Mouse (Mus musculus): ENCODE measurements around the gene Atxn7l3b. TPM values are rescaled to one million over a fixed set of nuclear protein-coding genes. Genes with fewer than 3 reads are reported as not detected.

The Atxn7l3b gene
- polyA plus RNA-seq, 1 experiment from 2014 or later: 112 TPM

DNA sequence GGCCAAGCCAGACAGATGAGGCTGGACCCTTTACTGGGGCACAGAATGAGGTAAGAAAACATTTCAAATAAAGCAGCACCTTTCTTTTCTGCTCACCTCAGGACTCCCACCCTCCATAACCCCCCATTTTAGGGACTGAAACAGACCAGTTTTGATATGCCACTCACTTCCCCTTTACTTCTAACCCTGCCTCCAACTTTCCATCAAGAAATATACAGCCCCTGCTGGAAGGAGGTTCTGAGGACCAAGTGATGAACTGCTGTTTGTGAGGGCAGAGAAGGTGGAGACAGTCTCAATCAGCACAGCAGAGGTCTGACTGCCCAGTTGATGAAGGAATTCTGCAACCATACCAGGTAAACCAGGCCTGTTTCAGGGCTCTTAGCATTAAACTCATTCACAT is 1.8 kb downstream of the Atxn7l3b start:
- peak overlapping the region; percentile 92; the same call in 1 of the 2 replicates for H3K4me2 ChIP-seq (ENCODE audit: low read depth, low read length)
- H3K4me3 ChIP-seq (ENCODE audit: low read length): peak overlapping the region; percentile 21
- ATAC-seq (replicated peaks; ENCODE audit: extremely low read depth, insufficient read depth, low FRiP score): no peak
- H3K36me3 ChIP-seq (ENCODE audit: control insufficient read depth, insufficient read depth): peaks cover 24% of the 10 kb centered on the region
- H3K9ac ChIP-seq (ENCODE audit: low read length): no peak overlapping the region
- H3K9me3 ChIP-seq (replicated peaks; ENCODE audit: control insufficient read depth, low read length): no peaks in the 10 kb centered on the region
- no peak overlapping the region for H3K27ac ChIP-seq (ENCODE audit: low read length)
- H3K4me1 ChIP-seq (ENCODE audit: control insufficient read depth, insufficient read depth, low read length): peaks cover 26% of the 10 kb centered on the region
- no peaks in the 10 kb centered on the region for H3K27me3 ChIP-seq (ENCODE audit: control insufficient read depth, insufficient read depth, low read length)

GRCm38 (mm10) chr10:112926271-112926670 is 2.5 kb downstream of the Atxn7l3b start:
- WGBS: 84% methylated on average over 2 of the region's 2 CpGs
- H3K36me3 ChIP-seq (ENCODE audit: control insufficient read depth, insufficient read depth): peaks cover 24% of the 10 kb centered on the region
- H3K4me3 ChIP-seq (ENCODE audit: low read length): no peak overlapping the region
- ATAC-seq (replicated peaks; ENCODE audit: extremely low read depth, insufficient read depth, low FRiP score): no peak
- peak overlapping the region; percentile 18; the same call in 1 of the 2 replicates for H3K4me2 ChIP-seq (ENCODE audit: low read depth, low read length)
- no peaks in the 10 kb centered on the region for H3K27me3 ChIP-seq (ENCODE audit: control insufficient read depth, insufficient read depth, low read length)
- no peaks in the 10 kb centered on the region for H3K9me3 ChIP-seq (replicated peaks; ENCODE audit: control insufficient read depth, low read length)
- H3K27ac ChIP-seq (ENCODE audit: low read length): no peak overlapping the region
- H3K4me1 ChIP-seq (ENCODE audit: control insufficient read depth, insufficient read depth, low read length): peaks cover 26% of the 10 kb centered on the region
- no peak overlapping the region for H3K9ac ChIP-seq (ENCODE audit: low read length)

DNA sequence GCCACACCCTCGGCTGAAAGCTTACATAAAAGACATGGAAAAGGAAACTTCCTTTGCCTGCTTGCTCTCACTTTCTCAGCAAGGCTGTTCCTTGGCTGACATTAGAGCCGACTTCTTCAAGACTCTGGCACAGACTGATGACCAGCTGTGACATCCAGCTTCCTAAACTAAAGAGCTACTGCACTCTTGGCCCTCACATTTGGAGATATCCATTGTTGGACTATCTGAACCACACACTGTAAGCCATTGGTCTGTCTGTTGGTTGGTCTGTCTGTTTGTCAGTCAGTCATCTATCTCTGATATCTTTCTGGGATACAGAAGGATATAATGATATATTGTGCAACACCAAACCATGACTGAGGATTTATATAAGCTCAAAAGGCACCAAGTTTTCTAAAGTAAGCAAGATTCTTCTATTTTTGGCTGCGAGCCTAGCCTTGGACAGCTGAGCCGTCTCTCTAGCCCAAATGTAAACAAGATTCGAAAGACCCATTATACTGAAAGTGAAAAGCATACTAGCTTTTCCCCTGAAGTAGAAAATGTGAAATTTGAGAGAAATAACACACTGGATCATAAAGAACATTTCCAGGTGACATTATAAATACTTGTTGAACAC is 12.1 kb downstream of the Atxn7l3b start:
- Histone ChIP-seq H3K36me3 (ENCODE audit: control insufficient read depth, insufficient read depth) (no peaks in the 10 kb centered on the region), H3K9ac (ENCODE audit: low read length) (no peak overlapping the region), H3K4me2 (ENCODE audit: low read depth, low read length) (no peak overlapping the region), H3K27ac (ENCODE audit: low read length) (no peak overlapping the region), H3K4me3 (ENCODE audit: low read length) (no peak overlapping the region), H3K27me3 (ENCODE audit: control insufficient read depth, insufficient read depth, low read length) (no peaks in the 10 kb centered on the region), H3K4me1 (ENCODE audit: control insufficient read depth, insufficient read depth, low read length) (no peaks in the 10 kb centered on the region), H3K9me3 (replicated peaks; ENCODE audit: control insufficient read depth, low read length) (no peaks in the 10 kb centered on the region)
- ATAC-seq (replicated peaks; ENCODE audit: extremely low read depth, insufficient read depth, low FRiP score): no peak
- WGBS: 55% methylated on average over 5 of the region's 5 CpGs

DNA sequence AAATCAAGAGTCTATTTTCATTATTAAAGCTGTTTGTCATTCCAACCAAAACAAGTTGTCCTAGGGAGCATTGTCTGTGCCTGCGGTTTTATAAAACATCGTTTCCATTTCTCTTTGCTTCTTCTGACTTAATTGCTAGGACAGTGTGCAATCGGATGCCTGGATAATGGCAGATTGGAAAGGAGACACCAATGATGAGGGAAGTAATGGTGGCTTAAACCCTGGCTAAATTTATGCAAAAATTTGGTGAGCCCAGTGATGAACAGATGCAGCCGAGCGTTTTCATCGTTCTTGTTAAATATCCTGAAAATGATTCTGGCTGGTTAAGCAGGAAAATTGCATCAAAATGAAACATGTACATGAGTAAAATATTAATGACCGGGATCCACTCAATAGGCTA is 28.6 kb downstream of the Atxn7l3b start:
- no peak for ATAC-seq (replicated peaks; ENCODE audit: extremely low read depth, insufficient read depth, low FRiP score)
- 84% methylated on average over 7 of the region's 7 CpGs for WGBS
- no peaks in the 10 kb centered on the region for H3K36me3 ChIP-seq (ENCODE audit: control insufficient read depth, insufficient read depth)
- H3K9me3 ChIP-seq (replicated peaks; ENCODE audit: control insufficient read depth, low read length): no peaks in the 10 kb centered on the region
- H3K27ac ChIP-seq (ENCODE audit: low read length): no peak overlapping the region
- no peak overlapping the region for H3K4me3 ChIP-seq (ENCODE audit: low read length)
- H3K27me3 ChIP-seq (ENCODE audit: control insufficient read depth, insufficient read depth, low read length): no peaks in the 10 kb centered on the region
- no peak overlapping the region for H3K9ac ChIP-seq (ENCODE audit: low read length)
- no peaks in the 10 kb centered on the region for H3K4me1 ChIP-seq (ENCODE audit: control insufficient read depth, insufficient read depth, low read length)
- H3K4me2 ChIP-seq (ENCODE audit: low read depth, low read length): no peak overlapping the region

DNA sequence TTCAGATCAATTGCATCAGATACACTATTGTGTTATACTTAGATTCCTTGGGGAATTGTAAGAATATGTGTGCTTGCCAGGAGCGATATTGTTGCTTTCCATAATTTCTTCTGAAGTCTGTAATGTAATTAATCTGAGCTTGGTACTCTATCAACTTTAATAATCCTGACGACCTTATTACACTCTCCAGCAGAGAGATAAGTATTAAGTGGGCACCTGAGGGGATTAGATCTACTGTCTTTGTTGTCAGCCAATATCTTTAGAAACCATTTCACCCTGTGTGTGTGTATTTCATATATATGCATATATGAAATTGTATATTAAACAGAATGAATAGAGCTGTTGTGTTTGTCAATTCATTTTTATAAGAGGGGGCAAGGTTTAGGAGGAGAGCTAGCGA is 29.0 kb downstream of the Atxn7l3b start:
- no peak for ATAC-seq (replicated peaks; ENCODE audit: extremely low read depth, insufficient read depth, low FRiP score)
- Histone ChIP-seq H3K4me2 (ENCODE audit: low read depth, low read length) (no peak overlapping the region), H3K4me3 (ENCODE audit: low read length) (no peak overlapping the region), H3K27ac (ENCODE audit: low read length) (no peak overlapping the region), H3K27me3 (ENCODE audit: control insufficient read depth, insufficient read depth, low read length) (no peaks in the 10 kb centered on the region), H3K9ac (ENCODE audit: low read length) (no peak overlapping the region), H3K36me3 (ENCODE audit: control insufficient read depth, insufficient read depth) (no peaks in the 10 kb centered on the region), H3K4me1 (ENCODE audit: control insufficient read depth, insufficient read depth, low read length) (no peaks in the 10 kb centered on the region), H3K9me3 (replicated peaks; ENCODE audit: control insufficient read depth, low read length) (no peaks in the 10 kb centered on the region)
- WGBS: 63% methylated on average over 3 of the region's 3 CpGs

GRCm38 (mm10) chr10:112896636-112897035 is 32.2 kb downstream of the Atxn7l3b start:
- Histone ChIP-seq H3K4me1 (ENCODE audit: control insufficient read depth, insufficient read depth, low read length) (no peaks in the 10 kb centered on the region), H3K27me3 (ENCODE audit: control insufficient read depth, insufficient read depth, low read length) (no peaks in the 10 kb centered on the region), H3K36me3 (ENCODE audit: control insufficient read depth, insufficient read depth) (no peaks in the 10 kb centered on the region), H3K4me3 (ENCODE audit: low read length) (no peak overlapping the region), H3K9ac (ENCODE audit: low read length) (no peak overlapping the region), H3K4me2 (ENCODE audit: low read depth, low read length) (no peak overlapping the region), H3K9me3 (replicated peaks; ENCODE audit: control insufficient read depth, low read length) (no peaks in the 10 kb centered on the region), H3K27ac (ENCODE audit: low read length) (no peak overlapping the region)
- no peak for ATAC-seq (replicated peaks; ENCODE audit: extremely low read depth, insufficient read depth, low FRiP score)
- 70% methylated on average over 4 of the region's 4 CpGs for WGBS

DNA sequence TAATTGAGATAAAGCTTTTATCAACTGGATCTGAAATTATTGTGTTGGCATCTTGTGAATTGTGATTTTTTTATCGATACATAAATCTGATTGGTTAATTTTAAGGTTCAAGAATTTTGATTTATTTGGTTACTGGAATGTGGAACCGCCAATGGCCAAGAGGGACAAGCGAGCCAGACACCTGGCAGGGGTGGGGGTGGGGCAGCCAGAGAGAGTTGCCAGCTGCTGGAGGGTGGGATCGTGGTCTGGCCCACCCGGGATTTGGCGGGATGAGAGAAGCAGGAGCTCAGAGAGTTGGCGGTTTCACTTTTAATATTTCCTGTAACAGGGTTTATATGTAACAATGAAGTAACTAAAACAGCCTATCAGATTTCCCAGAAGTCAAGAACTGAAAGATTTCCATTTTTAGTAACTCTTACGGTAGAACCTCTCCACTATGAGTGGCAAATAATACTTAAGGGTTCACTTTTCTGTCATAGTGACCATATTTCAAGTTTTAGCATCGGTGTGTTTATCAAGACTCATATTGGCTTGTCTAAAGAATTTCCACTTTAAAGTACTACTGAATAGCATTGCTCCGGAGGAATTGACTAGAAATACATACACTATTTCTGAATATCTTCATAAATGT is 35.1 kb downstream of the Atxn7l3b start:
- no peak for ATAC-seq (replicated peaks; ENCODE audit: extremely low read depth, insufficient read depth, low FRiP score)
- Histone ChIP-seq H3K27ac (ENCODE audit: low read length) (no peak overlapping the region), H3K36me3 (ENCODE audit: control insufficient read depth, insufficient read depth) (no peaks in the 10 kb centered on the region), H3K9me3 (replicated peaks; ENCODE audit: control insufficient read depth, low read length) (no peaks in the 10 kb centered on the region), H3K4me3 (ENCODE audit: low read length) (no peak overlapping the region), H3K4me1 (ENCODE audit: control insufficient read depth, insufficient read depth, low read length) (no peaks in the 10 kb centered on the region), H3K27me3 (ENCODE audit: control insufficient read depth, insufficient read depth, low read length) (no peaks in the 10 kb centered on the region), H3K4me2 (ENCODE audit: low read depth, low read length) (no peak overlapping the region), H3K9ac (ENCODE audit: low read length) (no peak overlapping the region)
- 76% methylated on average over 10 of the region's 10 CpGs for WGBS

- Histone ChIP-seq H3K36me3 (ENCODE audit: control insufficient read depth, insufficient read depth) (no peaks in the 10 kb centered on the region), H3K9me3 (replicated peaks; ENCODE audit: control insufficient read depth, low read length) (no peaks in the 10 kb centered on the region), H3K4me2 (ENCODE audit: low read depth, low read length) (no peak overlapping the region), H3K27ac (ENCODE audit: low read length) (no peak overlapping the region), H3K4me1 (ENCODE audit: control insufficient read depth, insufficient read depth, low read length) (peaks cover 2% of the 10 kb centered on the region; the same call in 1 of the 2 replicates), H3K9ac (ENCODE audit: low read length) (no peak overlapping the region), H3K4me3 (ENCODE audit: low read length) (no peak overlapping the region), H3K27me3 (ENCODE audit: control insufficient read depth, insufficient read depth, low read length) (no peaks in the 10 kb centered on the region)
- WGBS: 83% methylated on average over 9 of the region's 9 CpGs
- ATAC-seq (replicated peaks; ENCODE audit: extremely low read depth, insufficient read depth, low FRiP score): no peak
Observed at GRCm38 (mm10) chr10:112884064-112884463, 44.7 kb downstream of the Atxn7l3b start.

- H3K27ac ChIP-seq (ENCODE audit: low read length): no peak overlapping the region
- no peaks in the 10 kb centered on the region for H3K36me3 ChIP-seq (ENCODE audit: control insufficient read depth, insufficient read depth)
- H3K4me1 ChIP-seq (ENCODE audit: control insufficient read depth, insufficient read depth, low read length): peaks cover 2% of the 10 kb centered on the region; the same call in 1 of the 2 replicates
- 43% methylated on average over 3 of the region's 3 CpGs for WGBS
- no peaks in the 10 kb centered on the region for H3K9me3 ChIP-seq (replicated peaks; ENCODE audit: control insufficient read depth, low read length)
- ATAC-seq (replicated peaks; ENCODE audit: extremely low read depth, insufficient read depth, low FRiP score): no peak
- no peaks in the 10 kb centered on the region for H3K27me3 ChIP-seq (ENCODE audit: control insufficient read depth, insufficient read depth, low read length)
- H3K4me2 ChIP-seq (ENCODE audit: low read depth, low read length): no peak overlapping the region
- no peak overlapping the region for H3K4me3 ChIP-seq (ENCODE audit: low read length)
- no peak overlapping the region for H3K9ac ChIP-seq (ENCODE audit: low read length)
Observed at GRCm38 (mm10) chr10:112883688-112884004, 45.2 kb downstream of the Atxn7l3b start.

Data from heart, embryonic 16.5 days (tissue).